Mouse (Mus musculus) embryonic facial prominence, embryonic 11.5 days (tissue): ENCODE measurements around the gene Ampd3. TPM values are rescaled to one million over a fixed set of nuclear protein-coding genes. Genes with fewer than 3 reads are reported as not detected.

ENCODE experiments used
- ATAC-seq: fragments of 200-750 bp; cut with Nextera tagmentation; replicated peaks from 2 replicates; pipeline ENCODE4 v1.8.0; 2017; ENCODE audit warnings: low read depth; ENCODE audit not compliant: insufficient number of reproducible peaks, low FRiP score, low TSS enrichment
- DNase-seq: peaks from one replicate; pipeline ENCODE4 v3.0.0-alpha.2; 2015; ENCODE audit warnings: low spot score
- H3K27ac ChIP-seq: fragments of 300-500 bp; sonication (generic); replicated peaks from 2 replicates; pipeline ENCODE4 v1.5.1; 2014; ENCODE audit warnings: mild to moderate bottlenecking, low read depth, low read length, control low read depth
- H3K27me3 ChIP-seq: fragments of 300-500 bp; sonication (generic); 2 replicates; pipeline ENCODE4 v1.6.1; 2014; ENCODE audit warnings: mild to moderate bottlenecking, low read length, moderate library complexity, mixed read lengths; ENCODE audit not compliant: control insufficient read depth, insufficient read depth
- H3K36me3 ChIP-seq: fragments of 300-500 bp; sonication (generic); replicated peaks from 2 replicates; pipeline ENCODE4 v1.6.1; 2014; ENCODE audit warnings: low read depth, mild to moderate bottlenecking, low read length, moderate library complexity, mixed read lengths; ENCODE audit not compliant: control insufficient read depth, insufficient read depth
- H3K4me1 ChIP-seq: fragments of 300-500 bp; sonication (generic); 2 replicates; pipeline ENCODE4 v1.6.1; 2014; ENCODE audit warnings: low read length, mixed read lengths; ENCODE audit not compliant: control insufficient read depth, insufficient read depth
- H3K4me2 ChIP-seq: fragments of 300-500 bp; sonication (generic); 2 replicates; pipeline ENCODE4 v1.6.1; 2014; ENCODE audit warnings: low read depth, mild to moderate bottlenecking, control low read depth, low read length, moderate library complexity
- H3K4me3 ChIP-seq: fragments of 300-500 bp; sonication (generic); 2 replicates; pipeline ENCODE4 v1.5.1; 2014; ENCODE audit warnings: low read depth, low read length, control low read depth
- H3K9ac ChIP-seq: fragments of 300-500 bp; sonication (generic); replicated peaks from 2 replicates; pipeline ENCODE4 v1.6.1; 2014; ENCODE audit warnings: mild to moderate bottlenecking, control low read depth, low read length
- H3K9me3 ChIP-seq: fragments of 300-500 bp; sonication (generic); replicated peaks from 2 replicates; pipeline ENCODE4 v1.6.1; 2016; ENCODE audit warnings: mild to moderate bottlenecking, low read length, inconsistent platforms, mixed read lengths; ENCODE audit not compliant: control insufficient read depth
- WGBS: fragments of 180-500 bp; shearing (Covaris S2); extraction: QIAGEN DNeasy Blood & Tissue Kit; methylation state at CpG from one replicate; pipeline ENCODE4 v1.1.7; 2014; 5-methylcytosine and 5-hydroxymethylcytosine counted together
- polyA plus RNA-seq: library from polyadenylated mRNA; unstranded; fragments of >200 nt; fragmentation: Nextera tagmentation; extraction: Ambion mirVana; gene quantifications from 2 replicates; pipeline ENCODE4 v1.2.1, GENCODE M21; 2014

Ampd3 gene
- polyA plus RNA-seq, 1 experiment from 2014 or later = 2.5 TPM

DNA sequence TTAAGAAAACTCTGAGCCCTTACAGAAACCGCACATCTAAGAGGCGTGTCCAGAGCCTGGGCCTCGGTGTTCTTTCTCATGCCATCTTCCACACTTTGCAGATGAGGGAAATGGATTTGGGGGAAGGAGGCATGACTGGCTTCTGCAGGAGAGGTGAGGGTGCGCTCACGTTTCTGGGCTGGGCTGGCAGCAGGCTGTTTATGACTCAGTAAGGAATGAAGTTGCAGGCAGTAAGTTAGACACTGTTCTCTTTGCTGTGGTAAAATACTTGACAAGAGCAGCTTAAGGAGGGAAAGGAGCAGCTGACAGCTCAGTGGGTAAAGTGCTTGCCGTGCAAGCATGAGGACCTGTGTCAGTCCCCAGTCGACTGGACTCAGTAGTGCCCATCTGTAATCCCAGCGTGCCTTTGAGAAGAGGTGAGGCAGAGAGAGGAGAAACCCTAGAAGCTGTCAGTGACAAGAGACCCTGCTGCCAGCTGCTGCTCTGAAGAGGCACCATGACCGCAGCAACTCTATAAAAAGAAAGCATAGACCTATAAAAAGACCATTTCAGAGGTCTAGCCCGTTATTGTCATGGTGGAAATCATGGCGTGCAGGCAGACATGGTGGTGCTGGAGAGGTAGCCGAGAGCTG lies 35.9 kb upstream of the Ampd3 start:
- Histone ChIP-seq H3K4me2 (no peak overlapping the region), H3K4me1 (no peaks in the 10 kb centered on the region), H3K27ac (no peak overlapping the region), H3K4me3 (no peak overlapping the region), H3K27me3 (no peaks in the 10 kb centered on the region), H3K9me3 (no peaks in the 10 kb centered on the region), H3K36me3 (no peaks in the 10 kb centered on the region), H3K9ac (no peak overlapping the region)
- DNase-seq = no peak
- ATAC-seq = no peak
- 83% methylated on average over 12 of the region's 12 CpGs for WGBS

DNA sequence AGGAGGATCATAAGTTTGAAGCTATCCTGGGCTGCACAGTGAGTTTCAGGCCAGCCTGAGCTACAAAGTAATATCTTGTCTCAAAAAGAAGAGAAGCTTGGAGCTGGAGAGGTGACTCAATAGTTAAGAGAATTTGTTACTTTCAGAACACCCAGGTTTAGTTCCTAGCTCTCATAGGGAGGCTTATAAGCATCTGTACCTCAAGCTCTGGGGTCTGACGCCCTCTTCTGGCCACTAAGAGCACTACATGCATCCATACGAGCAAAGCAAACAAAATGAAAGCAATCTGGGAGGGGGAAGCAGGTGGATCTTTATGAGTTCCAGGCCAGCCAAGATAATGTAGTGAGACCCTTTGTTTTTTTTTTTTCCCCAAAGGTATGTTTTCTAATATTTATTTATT lies 31.1 kb upstream of the Ampd3 start:
- no peak overlapping the region for H3K4me3 ChIP-seq
- no peaks in the 10 kb centered on the region for H3K36me3 ChIP-seq
- no peak overlapping the region for H3K4me2 ChIP-seq
- H3K4me1 ChIP-seq = no peaks in the 10 kb centered on the region
- WGBS = 56% methylated on average over 2 of the region's 2 CpGs
- DNase-seq (no peak), ATAC-seq (no peak)
- no peak overlapping the region for H3K9ac ChIP-seq
- no peaks in the 10 kb centered on the region for H3K9me3 ChIP-seq
- H3K27ac ChIP-seq = no peak overlapping the region
- H3K27me3 ChIP-seq = no peaks in the 10 kb centered on the region

DNA sequence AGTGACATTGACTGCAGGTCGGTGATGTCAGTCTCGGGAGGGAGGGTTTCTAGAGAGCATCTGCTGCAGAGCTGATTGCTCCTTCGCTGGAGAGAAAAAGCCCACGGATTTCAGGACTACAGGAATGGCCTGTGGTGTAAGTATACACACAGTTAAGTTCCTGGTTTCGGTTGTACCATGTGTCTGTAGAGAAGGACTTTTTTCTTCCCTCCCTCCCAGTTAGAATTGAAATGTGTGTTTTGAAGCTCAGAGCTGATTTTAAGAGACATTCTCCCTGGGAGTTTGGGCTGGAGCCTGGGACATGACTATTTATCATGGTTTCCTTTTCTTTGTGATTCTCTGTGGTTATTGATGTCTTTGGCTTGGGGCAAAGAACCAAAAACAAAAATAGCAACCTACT lies 28.2 kb upstream of the Ampd3 start:
- DNase-seq (no peak), ATAC-seq (no peak)
- Histone ChIP-seq H3K4me2 (no peak overlapping the region), H3K9me3 (no peaks in the 10 kb centered on the region), H3K9ac (no peak overlapping the region), H3K4me1 (no peaks in the 10 kb centered on the region), H3K27ac (no peak overlapping the region), H3K4me3 (no peak overlapping the region), H3K36me3 (no peaks in the 10 kb centered on the region), H3K27me3 (no peaks in the 10 kb centered on the region)
- WGBS = 30% methylated on average over 5 of the region's 5 CpGs

DNA sequence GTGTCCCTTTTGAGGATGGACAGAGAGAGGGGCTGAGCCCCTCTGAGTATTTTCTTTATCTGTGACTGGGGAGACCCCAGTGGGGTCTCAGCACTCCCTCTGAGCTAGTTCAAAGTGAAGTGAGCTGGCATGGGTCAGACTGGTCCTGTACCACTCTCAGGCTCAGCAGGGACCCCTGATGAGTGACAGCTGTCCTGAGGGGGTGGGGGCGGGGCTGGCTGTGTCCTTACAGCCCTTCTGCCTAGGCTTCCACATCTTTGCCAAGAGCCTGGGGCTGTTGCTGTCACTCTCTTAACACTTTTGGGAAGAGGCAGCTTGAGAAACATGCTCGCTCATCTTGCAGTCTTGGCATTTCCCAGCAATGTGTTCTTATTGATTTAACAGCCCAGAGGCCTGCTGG lies 27.8 kb upstream of the Ampd3 start:
- H3K9ac ChIP-seq = no peak overlapping the region
- no peak for DNase-seq
- H3K4me3 ChIP-seq = no peak overlapping the region
- no peak overlapping the region for H3K27ac ChIP-seq
- no peaks in the 10 kb centered on the region for H3K4me1 ChIP-seq
- no peaks in the 10 kb centered on the region for H3K36me3 ChIP-seq
- WGBS = 24% methylated on average over 2 of the region's 2 CpGs
- H3K4me2 ChIP-seq = no peak overlapping the region
- no peak for ATAC-seq
- no peaks in the 10 kb centered on the region for H3K27me3 ChIP-seq
- H3K9me3 ChIP-seq = no peaks in the 10 kb centered on the region

DNA sequence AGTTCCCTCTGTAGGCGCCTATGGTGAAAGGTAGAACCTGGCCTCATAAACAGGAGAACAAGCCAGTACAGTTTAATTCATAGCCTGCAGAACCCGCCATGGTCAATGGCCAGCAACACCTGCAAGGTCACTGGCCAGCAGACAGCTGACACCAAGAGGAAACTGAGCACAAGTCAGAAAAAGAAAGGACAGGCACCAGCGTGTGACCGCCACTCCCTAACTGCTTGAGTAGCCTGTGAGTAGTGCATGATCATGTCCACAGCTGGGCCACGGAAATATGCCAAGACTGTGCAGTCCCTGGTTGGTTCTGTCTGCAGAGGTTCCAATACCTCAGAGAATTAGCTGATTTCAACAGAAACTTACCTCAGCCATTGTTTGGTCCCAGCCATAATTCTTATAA lies 26.0 kb upstream of the Ampd3 start:
- H3K4me1 ChIP-seq = no peaks in the 10 kb centered on the region
- no peak overlapping the region for H3K4me2 ChIP-seq
- ATAC-seq (no peak), DNase-seq (no peak)
- H3K36me3 ChIP-seq = no peaks in the 10 kb centered on the region
- H3K9ac ChIP-seq = no peak overlapping the region
- no peaks in the 10 kb centered on the region for H3K9me3 ChIP-seq
- WGBS = 88% methylated on average over 5 of the region's 5 CpGs
- H3K4me3 ChIP-seq = no peak overlapping the region
- H3K27ac ChIP-seq = no peak overlapping the region
- no peaks in the 10 kb centered on the region for H3K27me3 ChIP-seq

DNA sequence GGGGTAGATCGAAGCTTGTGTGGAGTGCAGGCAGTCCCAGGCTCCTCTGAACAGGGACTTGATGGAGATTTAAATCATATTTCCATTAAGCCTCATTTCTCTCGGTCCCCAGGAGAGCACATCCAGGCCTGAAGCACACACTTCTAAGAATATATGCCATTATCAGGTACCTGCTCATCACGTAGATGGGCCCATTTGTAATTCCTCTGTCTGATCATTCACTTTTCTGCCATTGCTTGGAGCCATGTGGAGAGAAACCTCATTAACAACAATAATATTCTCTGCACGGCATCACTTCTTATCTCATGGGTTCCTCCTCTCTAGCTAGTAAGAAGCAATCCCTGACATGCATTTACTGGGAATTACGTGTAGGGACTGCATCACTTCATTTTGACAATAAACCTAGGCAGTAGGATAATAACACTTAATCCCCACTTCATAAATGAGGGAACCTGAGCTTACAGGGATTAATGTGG lies 21.9 kb upstream of the Ampd3 start:
- 75% methylated on average over 5 of the region's 5 CpGs for WGBS
- Histone ChIP-seq H3K36me3 (no peaks in the 10 kb centered on the region), H3K4me2 (no peak overlapping the region), H3K4me3 (no peak overlapping the region), H3K9ac (no peak overlapping the region), H3K27ac (no peak overlapping the region), H3K4me1 (no peaks in the 10 kb centered on the region), H3K9me3 (no peaks in the 10 kb centered on the region), H3K27me3 (no peaks in the 10 kb centered on the region)
- DNase-seq (no peak), ATAC-seq (no peak)

DNA sequence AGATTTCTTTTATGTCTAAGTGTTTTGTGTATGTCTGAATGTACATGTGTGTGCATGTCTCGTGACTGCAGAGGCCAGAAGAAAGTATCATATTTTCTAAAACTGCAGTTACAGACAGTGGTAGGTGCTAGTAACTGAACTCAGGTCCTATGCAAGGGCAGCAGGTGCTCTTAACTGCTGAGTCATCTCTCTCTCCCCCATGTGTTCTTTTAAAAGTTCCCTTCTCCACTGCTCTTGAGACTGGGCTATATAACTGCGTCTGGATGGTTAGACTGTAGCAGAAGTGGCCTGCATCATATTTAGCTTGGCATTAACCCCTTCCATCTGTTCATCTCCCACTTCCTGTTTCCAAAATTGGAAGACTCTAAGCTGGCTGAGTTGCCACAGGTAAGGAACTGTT lies 21.2 kb upstream of the Ampd3 start:
- DNase-seq = no peak
- Histone ChIP-seq H3K4me3 (no peak overlapping the region), H3K36me3 (no peaks in the 10 kb centered on the region), H3K9me3 (no peaks in the 10 kb centered on the region), H3K27me3 (no peaks in the 10 kb centered on the region), H3K9ac (no peak overlapping the region), H3K4me1 (no peaks in the 10 kb centered on the region), H3K27ac (no peak overlapping the region), H3K4me2 (no peak overlapping the region)
- no peak for ATAC-seq
- WGBS = 66% methylated on average over 2 of the region's 2 CpGs

DNA sequence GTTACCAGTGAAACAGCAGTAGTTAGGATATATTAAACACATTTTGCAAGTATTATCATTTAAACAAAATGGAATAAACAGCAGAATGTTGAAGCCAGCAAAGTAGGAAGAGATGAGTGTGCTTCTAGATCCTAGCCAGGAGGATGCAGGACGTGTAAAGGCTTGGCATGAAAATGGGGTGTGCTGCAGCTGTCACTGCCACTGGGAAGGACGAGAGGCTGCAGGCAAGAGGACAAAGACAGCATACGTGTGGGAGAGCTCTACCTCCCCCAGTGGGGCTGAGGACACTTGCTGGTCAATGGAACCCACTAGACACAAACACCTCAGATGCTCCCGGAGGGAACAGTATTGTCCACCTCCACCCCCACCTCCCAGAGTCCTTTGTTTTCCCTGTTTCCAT lies 17.2 kb upstream of the Ampd3 start:
- 62% methylated on average over 4 of the region's 4 CpGs for WGBS
- Histone ChIP-seq H3K27me3 (no peaks in the 10 kb centered on the region), H3K4me2 (no peak overlapping the region), H3K36me3 (no peaks in the 10 kb centered on the region), H3K4me1 (no peaks in the 10 kb centered on the region; the same call in 1 of the 2 replicates), H3K9ac (no peak overlapping the region), H3K27ac (no peak overlapping the region), H3K4me3 (no peak overlapping the region), H3K9me3 (no peaks in the 10 kb centered on the region)
- ATAC-seq = no peak
- DNase-seq = no peak
